Mouse (Mus musculus): ENCODE results near the gene Gm11127. TPM values are rescaled to one million over a fixed set of nuclear protein-coding genes. Genes with fewer than 3 reads are reported as not detected.
"Not testable (repeated sequence)": the region's sequence is repeated elsewhere in the genome, so short reads cannot be mapped to it uniquely, and the experiment has no call there.

Gm11127 gene
- total and polyA plus RNA-seq, 3 experiments = 3.5 to 4.4 TPM; not detected in 1

DNA sequence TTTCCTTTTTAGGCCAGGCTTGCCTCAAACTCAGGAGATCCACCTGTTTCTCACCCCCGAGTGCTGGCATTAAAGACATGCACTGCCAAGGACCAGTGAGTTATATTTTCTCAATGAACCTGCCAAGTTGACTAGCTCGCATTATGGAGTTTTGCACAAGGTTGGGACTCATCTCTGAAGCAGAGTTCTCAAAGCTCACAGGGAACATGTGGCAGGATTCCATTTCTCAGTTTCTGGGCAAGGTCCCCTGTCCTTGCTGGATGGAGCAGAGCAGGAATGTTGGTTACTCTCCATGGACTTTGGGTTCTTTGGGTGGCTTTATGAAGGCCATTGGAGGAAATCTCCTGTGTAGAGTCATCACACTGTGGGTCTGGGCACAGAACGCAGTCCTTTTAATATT is 14.9 kb downstream of the Gm11127 start:
- peak overlapping the region; percentile 85 for H3K27ac ChIP-seq
- H3K36me3 ChIP-seq (ENCODE audit: control insufficient read depth, insufficient read depth, low read length) = no peaks in the 10 kb centered on the region
- TF ChIP-seq CTCF (IDR thresholded peaks at IDR 0.05) (no peak), EP300 (IDR thresholded peaks at IDR 0.05; ENCODE audit: insufficient read depth, low read depth, low read length) (no peak), POLR2A (IDR thresholded peaks at IDR 0.05; ENCODE audit: insufficient read depth, low read depth, low read length) (no peak)
- no peaks in the 10 kb centered on the region for H3K79me2 ChIP-seq (replicated peaks; ENCODE audit: control insufficient read depth, insufficient read depth, low read length)
- H3K4me1 ChIP-seq (ENCODE audit: control insufficient read depth, insufficient read depth, low read length) = peaks cover 6% of the 10 kb centered on the region
- WGBS = 60% methylated on average over 3 of the region's 3 CpGs
- peak overlapping the region; percentile 60 for H3K4me3 ChIP-seq
- H3K27me3 ChIP-seq (ENCODE audit: control insufficient read depth, insufficient read depth, low read length) = no peaks in the 10 kb centered on the region
- no peak for DNase-seq
- peak overlapping the region; percentile 57 for H3K9ac ChIP-seq (ENCODE audit: low read depth, low read length)
- intact Hi-C loops (cut with DNase I) = loop anchor here (10.0 kb wide), 1 partner anchor 218 kb away; the partner anchor contains the start of genes Flot1 and Ier3

DNA sequence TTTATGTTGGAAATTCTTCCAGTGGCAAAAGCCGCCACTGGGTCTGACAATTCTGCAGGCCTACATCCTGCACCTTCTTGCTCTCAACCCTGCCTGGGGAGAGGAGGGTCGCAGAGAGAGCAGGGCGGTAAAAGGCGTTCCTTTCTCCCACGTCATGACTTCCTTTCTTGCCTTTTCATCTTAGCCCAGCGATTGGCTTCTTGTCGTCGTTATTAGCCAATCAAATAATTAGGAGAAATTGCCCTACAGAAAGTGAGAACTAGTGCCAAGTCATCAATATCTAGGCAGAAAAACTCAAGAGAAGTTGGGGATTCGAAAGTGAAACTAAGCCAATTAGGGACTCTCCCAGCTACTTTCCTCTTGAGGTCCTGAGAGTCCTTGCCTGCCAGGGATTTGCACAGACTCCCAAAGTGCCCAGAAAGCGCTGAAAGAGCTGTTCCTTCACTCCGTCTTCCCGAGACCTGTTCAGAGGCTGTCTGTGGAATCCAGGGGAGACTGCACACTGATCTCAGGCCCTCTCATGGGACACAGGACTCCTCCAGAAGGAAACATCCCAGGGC is 15.5 kb downstream of the Gm11127 start, which contains the start of the genes H2-T22 and Gm6034:
TSS of gene H2-T22 (minus strand) at position 138 of the 560 bp plus-strand sequence.
TSS of gene Gm6034 (plus strand) at position 352 of the 560 bp plus-strand sequence.
- WGBS = 1% methylated on average over 12 of the region's 12 CpGs
- H3K79me2 ChIP-seq (replicated peaks; ENCODE audit: control insufficient read depth, insufficient read depth, low read length); H3K27me3 ChIP-seq (ENCODE audit: control insufficient read depth, insufficient read depth, low read length); H3K4me1 ChIP-seq (ENCODE audit: control insufficient read depth, insufficient read depth, low read length); H3K36me3 ChIP-seq (ENCODE audit: control insufficient read depth, insufficient read depth, low read length): not testable (repeated sequence)
- DNase-seq = peak; percentile 77 to 84
- Histone ChIP-seq H3K9ac (ENCODE audit: low read depth, low read length) (peak within 1 kb of the TSS; percentile 77), H3K4me3 (peak within 1 kb of the TSS; percentile 60), H3K27ac (peak within 1 kb of the TSS; percentile 85)
- intact Hi-C loops (cut with DNase I) = loop anchor here (10.0 kb wide), 1 partner anchor 218 kb away; the partner anchor contains the start of genes Flot1 and Ier3
- TF ChIP-seq POLR2A (IDR thresholded peaks at IDR 0.05; ENCODE audit: insufficient read depth, low read depth, low read length) = peak; percentile 97

GRCm38 (mm10) chr17:36042055-36042454 is 16.1 kb downstream of the Gm11127 start:
- intact Hi-C loops (cut with DNase I) = loop anchor here (10.0 kb wide), 1 partner anchor 217 kb away; the partner anchor contains the start of genes Flot1 and Ier3
- under 1% methylated on average over 19 of the region's 19 CpGs for WGBS
- Histone ChIP-seq H3K9ac (ENCODE audit: low read depth, low read length) (peak overlapping the region; percentile 77), H3K4me3 (peak overlapping the region; percentile 60), H3K27ac (peak overlapping the region; percentile 71)
- not testable (repeated sequence) for H3K27me3 ChIP-seq (ENCODE audit: control insufficient read depth, insufficient read depth, low read length); H3K4me1 ChIP-seq (ENCODE audit: control insufficient read depth, insufficient read depth, low read length); H3K36me3 ChIP-seq (ENCODE audit: control insufficient read depth, insufficient read depth, low read length); H3K79me2 ChIP-seq (replicated peaks; ENCODE audit: control insufficient read depth, insufficient read depth, low read length)
- peak; percentile 30 to 48 for DNase-seq
- peak; percentile 15; the same call in 1 of the 2 replicates for TF ChIP-seq CTCF (IDR thresholded peaks at IDR 0.05)

- not testable (repeated sequence) for H3K27ac ChIP-seq; H3K4me1 ChIP-seq (ENCODE audit: control insufficient read depth, insufficient read depth, low read length); H3K4me3 ChIP-seq; H3K9ac ChIP-seq (ENCODE audit: low read depth, low read length); H3K79me2 ChIP-seq (replicated peaks; ENCODE audit: control insufficient read depth, insufficient read depth, low read length); H3K36me3 ChIP-seq (ENCODE audit: control insufficient read depth, insufficient read depth, low read length); H3K27me3 ChIP-seq (ENCODE audit: control insufficient read depth, insufficient read depth, low read length); DNase-seq
- intact Hi-C loops (cut with DNase I) = loop anchor here (10.0 kb wide), 1 partner anchor 216 kb away; the partner anchor contains the start of genes Flot1 and Ier3
- 83% methylated on average over 2 of the region's 2 CpGs for WGBS
Observed at GRCm38 (mm10) chr17:36040604-36041003, 17.6 kb downstream of the Gm11127 start.

GRCm38 (mm10) chr17:36036126-36036525 is 22.0 kb downstream of the Gm11127 start:
- WGBS = 84% methylated on average over 13 of the region's 13 CpGs
- H3K4me3 ChIP-seq; intact Hi-C loops (cut with DNase I); H3K27ac ChIP-seq; H3K9ac ChIP-seq (ENCODE audit: low read depth, low read length); H3K4me1 ChIP-seq (ENCODE audit: control insufficient read depth, insufficient read depth, low read length); H3K36me3 ChIP-seq (ENCODE audit: control insufficient read depth, insufficient read depth, low read length); H3K27me3 ChIP-seq (ENCODE audit: control insufficient read depth, insufficient read depth, low read length); DNase-seq; H3K79me2 ChIP-seq (replicated peaks; ENCODE audit: control insufficient read depth, insufficient read depth, low read length): not testable (repeated sequence)

GRCm38 (mm10) chr17:36035010-36035638 is 23.0 kb downstream of the Gm11127 start:
- H3K9ac ChIP-seq (ENCODE audit: low read depth, low read length); H3K27ac ChIP-seq; H3K27me3 ChIP-seq (ENCODE audit: control insufficient read depth, insufficient read depth, low read length); H3K36me3 ChIP-seq (ENCODE audit: control insufficient read depth, insufficient read depth, low read length); H3K4me1 ChIP-seq (ENCODE audit: control insufficient read depth, insufficient read depth, low read length); H3K4me3 ChIP-seq; intact Hi-C loops (cut with DNase I); H3K79me2 ChIP-seq (replicated peaks; ENCODE audit: control insufficient read depth, insufficient read depth, low read length): not testable (repeated sequence)
- WGBS = 37% methylated on average over 3 of the region's 3 CpGs
- peak; percentile 69 to 74 for DNase-seq
- peak; percentile 81 for TF ChIP-seq CTCF (IDR thresholded peaks at IDR 0.05)

DNA sequence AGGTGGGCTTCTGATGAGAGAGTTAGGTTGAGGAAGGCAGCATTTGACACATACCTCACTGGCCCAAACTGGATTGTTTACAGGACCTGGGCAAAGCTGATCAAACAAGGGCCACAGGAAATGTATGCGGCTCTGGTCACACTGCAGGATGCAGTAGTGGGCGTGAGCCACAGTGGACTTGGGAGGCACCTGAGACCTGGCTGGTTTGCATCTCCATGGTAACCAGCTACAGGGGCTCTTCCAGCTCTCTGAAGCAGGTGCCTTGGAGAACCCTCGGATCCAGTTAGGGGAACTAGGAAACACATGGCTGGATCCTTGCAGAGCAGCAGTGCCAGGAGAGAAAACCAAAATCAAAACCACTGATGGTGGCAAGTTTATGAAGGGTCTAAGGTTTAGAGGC is 23.6 kb downstream of the Gm11127 start:
- 59% methylated on average over 3 of the region's 3 CpGs for WGBS
- H3K4me1 ChIP-seq (ENCODE audit: control insufficient read depth, insufficient read depth, low read length); intact Hi-C loops (cut with DNase I); H3K79me2 ChIP-seq (replicated peaks; ENCODE audit: control insufficient read depth, insufficient read depth, low read length); H3K4me3 ChIP-seq; H3K27me3 ChIP-seq (ENCODE audit: control insufficient read depth, insufficient read depth, low read length); H3K9ac ChIP-seq (ENCODE audit: low read depth, low read length); DNase-seq; H3K27ac ChIP-seq; H3K36me3 ChIP-seq (ENCODE audit: control insufficient read depth, insufficient read depth, low read length): not testable (repeated sequence)
